Mouse (Mus musculus) kidney, postnatal 0 days (tissue): Measurements from ENCODE around the gene Gm20388. TPM values are rescaled to one million over a fixed set of nuclear protein-coding genes. Genes with fewer than 3 reads are reported as not detected.
A peak's percentile ranks its signal among the peaks of the same experiment; 100 is the strongest.

Experiments used
- ATAC-seq: fragments of 200-750 bp; cut with Nextera tagmentation; replicated peaks from 2 replicates; pipeline ENCODE4 v1.8.0; 2017; ENCODE audit warnings: low read depth, moderate number of reproducible peaks, moderate TSS enrichment, moderate library complexity; ENCODE audit not compliant: low FRiP score
- DNase-seq: peaks from one replicate; pipeline ENCODE4 v3.0.0-alpha.2; 2016; ENCODE audit warnings: low spot score
- H3K27ac ChIP-seq: fragments of 300-500 bp; sonication (generic); 2 replicates; pipeline ENCODE4 v1.5.1; 2014; ENCODE audit warnings: mild to moderate bottlenecking
- H3K27me3 ChIP-seq: fragments of 300-500 bp; sonication (generic); 2 replicates; pipeline ENCODE4 v1.6.1; 2014; ENCODE audit warnings: low read length, mixed read lengths; ENCODE audit not compliant: insufficient read depth
- H3K36me3 ChIP-seq: fragments of 300-500 bp; sonication (generic); 2 replicates; pipeline ENCODE4 v1.6.1; 2014; ENCODE audit warnings: low read length, mixed read lengths; ENCODE audit not compliant: insufficient read depth
- H3K4me1 ChIP-seq: fragments of 300-500 bp; sonication (generic); replicated peaks from 2 replicates; pipeline ENCODE4 v1.6.1; 2014; ENCODE audit warnings: antibody characterized with exemption, low read length, mixed read lengths; ENCODE audit not compliant: insufficient read depth
- H3K4me2 ChIP-seq: fragments of 300-500 bp; sonication (generic); 2 replicates; pipeline ENCODE4 v1.6.1; 2014; ENCODE audit warnings: mild to moderate bottlenecking, low read length, moderate library complexity, mixed read lengths
- H3K4me3 ChIP-seq: fragments of 300-500 bp; sonication (generic); replicated peaks from 2 replicates; pipeline ENCODE4 v1.5.1; 2014; ENCODE audit warnings: low read depth, low read length
- H3K9ac ChIP-seq: fragments of 300-500 bp; sonication (generic); 2 replicates; pipeline ENCODE4 v1.6.1; 2014; ENCODE audit warnings: low read depth, low read length
- H3K9me3 ChIP-seq: fragments of 300-500 bp; sonication (generic); replicated peaks from 2 replicates; pipeline ENCODE4 v1.6.1; 2016; ENCODE audit warnings: low read length, inconsistent platforms, mixed read lengths
- CTCF ChIP-seq: IDR thresholded peaks from 2 replicates; pipeline ENCODE4 v1.5.1; 2016; ENCODE audit warnings: antibody characterized with exemption, low read depth, mild to moderate bottlenecking, moderate library complexity
- WGBS: fragments of 180-500 bp; shearing (Covaris S2); extraction: QIAGEN DNeasy Blood & Tissue Kit; methylation state at CpG from one replicate; pipeline ENCODE4 v1.1.7; 2014; 5-methylcytosine and 5-hydroxymethylcytosine counted together
- polyA plus RNA-seq: library from polyadenylated mRNA; unstranded; fragments of >200 nt; fragmentation: Nextera tagmentation; extraction: Ambion mirVana; gene quantifications from 2 replicates; pipeline ENCODE4 v1.2.1, GENCODE M21; 2015

The Gm20388 gene
- polyA plus RNA-seq, 1 experiment from 2014 or later: not detected

DNA sequence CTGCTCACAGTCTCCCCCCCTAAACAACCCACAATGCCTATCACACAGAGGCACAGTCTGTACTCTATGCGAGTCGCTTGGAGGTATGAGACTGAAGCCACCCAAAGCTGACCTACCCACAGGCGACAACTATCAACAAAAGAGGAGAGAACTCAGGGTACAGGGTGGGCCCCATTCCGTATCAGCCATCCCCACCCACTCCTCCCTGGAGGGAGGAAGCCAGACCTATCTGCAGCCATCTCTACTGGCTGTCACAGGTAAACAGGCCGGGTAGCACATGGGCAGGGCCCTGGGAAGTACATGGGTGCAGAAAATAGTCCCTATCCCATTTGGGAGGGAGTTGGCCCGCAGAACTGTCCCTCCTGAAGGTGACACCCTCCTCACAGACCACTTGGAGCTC is 2614.4 kb downstream of the Gm20388 start:
- 70% methylated on average over 6 of the region's 6 CpGs for WGBS
- H3K4me2 ChIP-seq: no peak overlapping the region
- no peak for TF ChIP-seq CTCF
- peaks cover 51% of the 10 kb centered on the region for H3K4me1 ChIP-seq
- no peaks in the 10 kb centered on the region for H3K36me3 ChIP-seq
- H3K9ac ChIP-seq: 0 out of 2 replicates have a peak overlapping the region, but pooled peaks have one; percentile 35
- H3K27ac ChIP-seq: peak overlapping the region; percentile 93
- DNase-seq: no peak
- ATAC-seq: no peak
- H3K9me3 ChIP-seq: no peaks in the 10 kb centered on the region
- no peak overlapping the region for H3K4me3 ChIP-seq
- no peaks in the 10 kb centered on the region for H3K27me3 ChIP-seq

DNA sequence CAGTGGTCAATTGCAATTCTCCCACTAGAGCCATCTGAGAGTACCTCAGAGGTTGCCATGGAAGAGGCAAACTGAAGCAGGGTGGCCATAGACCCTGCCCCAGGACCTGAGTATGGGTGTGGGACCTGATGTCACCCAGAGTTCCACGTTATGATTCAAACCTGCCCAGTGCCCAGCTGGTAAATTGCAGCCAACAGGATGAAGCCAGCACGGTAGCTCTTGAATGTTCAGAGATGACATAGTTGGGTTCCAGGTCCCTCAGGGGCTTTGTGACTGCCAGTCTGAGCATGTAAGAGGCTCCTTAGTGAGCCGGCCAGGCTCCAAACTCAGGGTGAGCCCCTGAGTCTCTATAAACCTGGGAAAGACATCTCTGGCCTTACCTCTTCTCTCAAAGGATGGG is 2615.4 kb downstream of the Gm20388 start:
- Histone ChIP-seq H3K27me3 (no peaks in the 10 kb centered on the region), H3K9me3 (no peaks in the 10 kb centered on the region), H3K4me3 (no peak overlapping the region), H3K4me2 (no peak overlapping the region), H3K36me3 (no peaks in the 10 kb centered on the region), H3K27ac (peak overlapping the region; percentile 93), H3K4me1 (peaks cover 52% of the 10 kb centered on the region), H3K9ac (no peak overlapping the region)
- no peak for DNase-seq
- ATAC-seq: no peak
- WGBS: 36% methylated on average over 3 of the region's 3 CpGs
- no peak for TF ChIP-seq CTCF

- Histone ChIP-seq H3K36me3 (no peaks in the 10 kb centered on the region), H3K4me3 (no peak overlapping the region), H3K4me1 (peaks cover 56% of the 10 kb centered on the region), H3K9ac (no peak overlapping the region), H3K9me3 (no peaks in the 10 kb centered on the region), H3K4me2 (no peak overlapping the region), H3K27ac (peak overlapping the region; percentile 93), H3K27me3 (no peaks in the 10 kb centered on the region)
- DNase-seq (peak; percentile 84), ATAC-seq (peak; percentile 50)
- no peak; the same call in 1 of the 2 replicates for TF ChIP-seq CTCF
- WGBS: 44% methylated on average over 7 of the region's 7 CpGs
These were observed 2616.0 kb downstream of the Gm20388 start for GRCm38 (mm10) chr8:122526526-122527170.

DNA sequence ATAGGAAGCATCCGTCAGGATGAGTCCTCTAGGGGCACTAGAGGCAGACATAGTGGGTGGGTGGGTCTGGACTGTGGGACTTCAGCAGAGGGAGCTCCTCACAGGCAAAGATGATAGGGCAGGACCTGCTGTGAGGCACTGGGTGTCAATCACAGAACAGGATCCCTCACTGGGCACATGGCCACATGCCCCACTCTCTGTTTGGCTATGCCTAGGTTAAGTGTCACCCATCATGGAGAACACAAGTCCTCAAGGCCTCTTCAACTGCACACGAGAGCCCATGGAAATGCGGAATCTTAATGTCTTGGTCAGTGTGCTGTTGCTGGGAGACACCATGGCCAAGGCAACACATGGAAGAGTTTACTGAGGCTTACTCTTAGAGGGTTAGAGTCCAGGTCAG is 2617.3 kb downstream of the Gm20388 start:
- no peak overlapping the region for H3K4me3 ChIP-seq
- no peak overlapping the region for H3K4me2 ChIP-seq
- H3K27me3 ChIP-seq: no peaks in the 10 kb centered on the region
- TF ChIP-seq CTCF: no peak
- H3K4me1 ChIP-seq: peaks cover 58% of the 10 kb centered on the region
- no peaks in the 10 kb centered on the region for H3K36me3 ChIP-seq
- ATAC-seq (no peak), DNase-seq (no peak)
- WGBS: 93% methylated on average over 3 of the region's 3 CpGs
- H3K9ac ChIP-seq: no peak overlapping the region
- 0 out of 2 replicates have a peak overlapping the region, but pooled peaks have one; percentile 93 for H3K27ac ChIP-seq
- no peaks in the 10 kb centered on the region for H3K9me3 ChIP-seq

DNA sequence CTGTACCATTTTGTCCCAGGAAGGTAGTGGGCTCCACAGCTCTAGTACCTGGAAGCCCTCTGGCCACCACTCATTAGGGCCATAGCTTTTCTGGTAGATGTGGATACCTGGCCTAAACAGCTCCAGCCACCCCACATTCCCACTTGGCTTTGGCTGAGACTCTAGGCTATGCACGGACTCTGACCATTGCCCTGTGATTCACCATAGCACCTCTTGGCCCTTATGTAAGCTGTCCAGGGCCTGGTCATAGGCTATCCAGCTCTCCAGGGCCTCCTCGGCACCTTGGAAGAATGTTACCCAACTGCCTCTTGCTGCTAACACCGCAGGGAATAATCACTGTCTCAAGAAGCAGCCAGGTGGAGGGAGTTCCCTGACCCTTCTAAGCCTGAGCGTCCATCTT is 2618.5 kb downstream of the Gm20388 start:
- H3K4me3 ChIP-seq: no peak overlapping the region
- 88% methylated on average over 4 of the region's 4 CpGs for WGBS
- no peak overlapping the region for H3K9ac ChIP-seq
- H3K27ac ChIP-seq: no peak overlapping the region
- ATAC-seq: peak; percentile 41; the same call in 1 of the 2 replicates
- H3K9me3 ChIP-seq: no peaks in the 10 kb centered on the region
- H3K4me2 ChIP-seq: no peak overlapping the region
- DNase-seq: no peak
- no peaks in the 10 kb centered on the region for H3K36me3 ChIP-seq
- TF ChIP-seq CTCF: no peak
- H3K27me3 ChIP-seq: no peaks in the 10 kb centered on the region
- peaks cover 45% of the 10 kb centered on the region for H3K4me1 ChIP-seq

- no peak overlapping the region for H3K4me2 ChIP-seq
- H3K9ac ChIP-seq: no peak overlapping the region
- no peaks in the 10 kb centered on the region for H3K9me3 ChIP-seq
- WGBS: 48% methylated on average over 8 of the region's 8 CpGs
- no peaks in the 10 kb centered on the region for H3K27me3 ChIP-seq
- ATAC-seq (no peak), DNase-seq (no peak)
- H3K36me3 ChIP-seq: no peaks in the 10 kb centered on the region
- H3K4me1 ChIP-seq: peaks cover 26% of the 10 kb centered on the region
- TF ChIP-seq CTCF: no peak
- H3K4me3 ChIP-seq: no peak overlapping the region
- H3K27ac ChIP-seq: peak overlapping the region; percentile 57
These were observed 2620.7 kb downstream of the Gm20388 start for GRCm38 (mm10) chr8:122531312-122531711.
